Mouse (Mus musculus) left cerebral cortex, postnatal 4 days (tissue): ENCODE results near the gene Upf2. TPM values are rescaled to one million over a fixed set of nuclear protein-coding genes. Genes with fewer than 3 reads are reported as not detected.
"Not testable (repeated sequence)": the region's sequence is repeated elsewhere in the genome, so short reads cannot be mapped to it uniquely, and the experiment has no call there.

Experiments
- DNase-seq: peaks from one replicate; pipeline ENCODE4 v3.0.0-alpha.2; 2022
- intact Hi-C: fragments of 180-260 bp; cut with DNase I; formaldehyde crosslinking; loops from one replicate; pipeline ENCODE4 v1.15.1; 2025
- total RNA-seq, 2 experiments: library from RNA; stranded (reverse); gene quantifications; 2 replicates each; pipeline ENCODE4 v1.2.3; 2021

The Upf2 gene
- total RNA-seq, 2 experiments from 2014 or later, result 16.7 to 19.6 TPM

DNA sequence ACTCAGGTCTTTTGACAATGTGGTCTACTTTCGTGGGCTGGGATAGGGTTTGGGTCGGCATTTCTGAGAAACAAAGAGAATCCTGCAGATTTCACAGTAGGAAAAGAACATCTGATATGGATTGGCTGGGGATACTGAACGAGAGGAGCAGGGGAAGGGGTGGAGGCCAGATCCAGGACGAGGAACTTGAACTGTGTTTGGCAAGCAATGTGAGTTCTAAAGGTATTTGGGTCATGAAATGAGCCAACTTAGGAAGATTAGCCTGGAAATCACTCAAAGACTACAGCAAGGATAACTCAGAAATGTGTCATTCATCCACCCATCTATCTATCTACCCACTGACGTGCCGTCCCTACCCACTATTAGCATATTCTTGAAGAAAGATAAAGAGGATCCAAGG lies 116.1 kb downstream of the Upf2 start:
- intact Hi-C loops, result no loop called here
- DNase-seq, result no peak

DNA sequence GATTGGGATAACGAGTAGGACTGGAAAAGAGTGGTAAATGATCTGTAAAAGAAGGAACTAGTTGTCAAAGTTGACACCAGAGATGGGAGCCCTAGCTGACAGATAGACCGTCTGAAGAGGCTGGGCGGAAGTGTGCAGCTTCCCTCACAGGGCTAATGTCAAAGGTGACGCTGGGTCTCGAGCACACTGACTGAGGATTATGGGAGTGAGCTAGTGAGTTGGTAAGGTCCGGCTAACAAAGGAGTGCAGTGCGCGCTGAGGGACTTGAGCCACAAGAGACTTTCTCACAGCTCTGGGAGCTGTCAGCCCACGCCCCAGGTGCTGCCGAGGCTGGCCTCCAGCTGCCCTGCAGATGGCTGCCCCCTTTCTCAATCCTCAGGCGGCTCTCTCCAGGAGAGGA lies 119.7 kb downstream of the Upf2 start:
- intact Hi-C loops, result no loop called here
- DNase-seq, result no peak

DNA sequence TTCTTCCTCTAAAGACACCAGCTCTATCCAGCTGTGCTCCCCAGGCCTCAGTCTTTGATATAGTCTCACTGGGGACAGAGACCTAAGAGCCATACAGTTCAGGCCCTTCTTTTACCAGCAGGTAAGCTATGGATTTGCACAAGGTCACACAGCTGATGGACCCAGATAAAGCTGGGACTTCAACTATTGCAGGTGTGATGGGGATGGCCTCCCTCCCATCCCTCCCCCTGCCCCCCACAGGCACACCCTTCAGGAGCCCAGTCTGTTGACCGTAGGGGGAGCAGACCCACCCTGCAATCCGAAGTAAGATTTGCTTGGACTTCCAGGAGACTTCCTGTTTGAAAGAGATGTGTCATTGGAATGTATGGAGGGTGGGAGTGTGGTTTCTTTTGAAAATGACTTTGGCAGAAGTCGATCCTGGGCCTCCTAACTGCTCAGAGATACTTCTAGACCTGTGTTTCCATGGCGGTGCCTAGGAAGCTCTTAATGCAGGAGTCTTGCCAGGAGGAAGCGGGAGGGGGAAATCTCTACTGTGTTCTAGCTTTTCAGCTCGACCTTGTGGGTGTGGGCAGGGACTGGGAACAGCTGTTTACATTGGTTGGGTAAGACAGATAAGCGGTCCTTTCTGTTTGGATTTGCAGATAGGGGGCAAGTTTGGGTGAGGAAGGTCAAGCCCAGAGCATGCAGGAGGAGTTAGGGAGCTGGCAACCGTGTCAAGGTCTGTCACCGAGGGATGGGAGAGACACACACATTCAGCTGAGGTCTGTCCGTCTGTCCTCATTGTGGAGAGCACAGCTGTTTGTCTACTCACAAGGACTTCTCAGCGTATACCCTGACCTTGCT lies 120.5 kb downstream of the Upf2 start:
- no peak for DNase-seq
- intact Hi-C loops, result no loop called here

DNA sequence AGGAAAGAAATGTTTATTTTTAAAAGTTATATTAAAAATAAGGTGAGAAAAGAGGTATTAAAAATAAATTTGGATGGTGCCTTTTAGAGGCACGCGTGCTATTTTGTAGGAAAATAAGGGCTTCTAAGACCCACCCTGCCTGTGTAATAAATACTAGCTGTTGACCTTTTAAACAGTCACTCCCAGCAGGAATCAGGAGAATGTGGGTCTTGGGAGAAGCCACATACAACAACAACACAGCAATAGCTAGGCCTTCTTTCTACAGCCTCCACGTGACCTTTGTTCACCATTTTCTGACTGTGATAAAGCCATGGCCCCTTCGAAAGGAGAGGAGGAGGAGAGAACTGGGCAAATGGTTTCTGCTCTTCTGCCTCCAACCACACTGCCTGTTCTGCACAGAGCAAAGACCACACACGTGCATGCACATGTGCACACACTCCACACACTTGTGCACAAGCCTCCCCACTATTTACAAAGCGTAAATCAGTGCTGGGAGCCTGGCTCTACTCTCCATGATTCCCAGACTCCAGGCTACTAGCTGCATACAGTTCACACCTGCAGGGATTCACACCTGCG lies 121.5 kb downstream of the Upf2 start:
- intact Hi-C loops, result no loop called here
- DNase-seq, result no peak

DNA sequence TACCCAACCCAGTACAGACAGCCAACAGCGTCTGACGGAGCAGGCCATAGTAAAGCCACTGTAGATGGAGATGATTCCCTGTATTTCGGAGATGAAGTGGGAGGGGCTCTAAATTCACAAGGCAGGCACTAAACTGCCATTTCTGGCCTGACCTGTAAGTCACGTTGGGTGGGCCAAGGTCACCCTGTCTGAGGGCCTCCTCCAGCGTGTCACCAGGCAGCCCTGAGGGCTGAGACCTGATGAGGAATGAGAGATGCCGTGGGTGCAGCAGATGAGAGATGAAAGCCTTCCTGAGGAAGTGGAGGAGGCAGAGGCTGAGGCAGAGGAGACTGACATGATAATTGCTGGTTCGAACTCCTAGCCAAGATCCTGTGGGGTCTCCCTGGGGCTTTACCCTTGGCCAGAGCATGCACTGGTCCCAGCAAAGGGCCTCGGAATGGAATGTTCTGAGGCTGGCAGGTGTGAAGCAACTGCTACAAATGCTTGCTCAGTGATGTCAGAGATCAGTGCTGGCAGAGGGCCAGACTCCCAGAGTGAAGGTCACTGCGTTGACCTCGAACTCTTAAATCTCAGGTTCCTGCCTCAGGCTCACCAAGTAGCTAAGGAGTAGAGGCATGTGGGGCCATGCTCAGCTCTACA lies 123.7 kb downstream of the Upf2 start:
- peak; percentile 6 for DNase-seq
- intact Hi-C loops, result no loop called here

DNA sequence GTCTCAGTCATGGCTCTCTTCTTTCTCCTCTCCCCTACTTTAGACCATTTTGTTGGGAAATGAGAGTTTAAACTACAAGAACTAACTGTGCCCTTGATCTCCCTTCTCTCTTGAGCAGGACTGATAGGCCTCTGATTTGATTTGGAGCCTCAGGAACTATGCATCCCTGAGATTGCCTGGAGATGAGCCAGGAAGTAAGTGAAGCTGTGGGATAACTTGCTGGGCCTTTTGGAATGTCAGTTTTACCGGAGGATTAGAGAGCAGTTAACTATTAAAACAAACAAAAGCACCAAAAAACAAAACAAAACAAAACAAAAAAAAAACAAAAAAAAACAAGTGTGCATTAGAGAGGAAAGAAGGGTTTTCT lies 124.2 kb downstream of the Upf2 start:
- DNase-seq, result no peak
- intact Hi-C loops, result no loop called here

DNA sequence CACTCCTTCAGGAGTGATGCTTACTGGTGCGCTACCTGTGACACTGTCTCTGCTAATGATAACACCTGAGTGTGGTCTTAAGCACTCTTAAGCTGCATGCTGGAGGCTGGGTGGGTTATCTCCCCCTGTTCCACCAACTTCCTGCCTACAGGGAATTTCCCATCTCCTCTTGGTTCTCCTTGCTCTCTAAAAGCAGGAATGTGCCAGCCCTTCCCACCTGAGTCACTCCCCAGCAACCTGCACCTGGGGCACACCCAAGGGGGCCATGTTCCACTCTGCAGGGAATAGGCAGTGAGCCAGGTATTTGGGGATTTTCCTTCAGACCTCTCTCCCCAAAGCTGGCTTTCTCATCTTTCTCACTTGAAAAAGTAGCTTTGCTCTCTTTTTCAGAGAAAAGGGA lies 128.8 kb downstream of the Upf2 start:
- DNase-seq, result no peak
- intact Hi-C loops, result no loop called here

DNA sequence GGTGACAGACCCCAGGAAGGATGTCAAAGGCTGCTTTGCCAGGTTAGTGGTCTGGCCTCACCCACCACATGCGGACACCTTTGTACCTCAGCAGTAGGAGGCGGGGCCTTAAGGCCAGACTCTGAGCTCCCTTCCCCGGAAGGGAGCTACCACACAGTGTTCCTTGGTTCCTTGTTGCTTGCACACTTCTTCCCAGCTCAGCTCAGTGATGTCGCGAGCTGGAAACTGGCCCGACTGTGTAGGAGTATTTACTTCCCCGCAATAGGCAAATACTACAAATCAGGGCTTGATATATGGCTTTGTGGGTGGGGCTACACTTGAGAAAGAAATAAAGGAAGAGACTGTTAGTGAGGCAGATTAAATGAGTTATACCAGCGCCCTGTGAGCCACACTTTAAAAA lies 129.8 kb downstream of the Upf2 start:
- intact Hi-C loops, result no loop called here
- no peak for DNase-seq

DNA sequence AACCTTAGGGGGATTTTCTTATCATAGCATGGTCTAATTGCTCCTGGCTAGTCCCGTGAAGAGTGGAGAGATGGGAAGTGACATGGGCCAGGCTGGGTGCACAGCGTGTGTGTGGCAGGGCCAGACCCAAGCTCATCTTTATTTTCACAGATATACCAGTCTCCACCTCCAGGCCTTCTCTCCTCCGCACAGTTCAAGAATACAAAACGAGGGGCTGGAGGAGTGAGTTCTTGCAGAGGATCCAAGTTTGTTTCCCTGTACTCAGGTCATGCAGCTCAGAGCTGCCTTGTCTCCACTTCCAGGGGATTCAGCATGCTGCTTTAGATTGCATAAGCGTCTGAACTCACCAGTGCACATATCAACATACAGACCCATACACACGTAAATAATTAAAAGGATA lies 131.3 kb downstream of the Upf2 start:
- DNase-seq, result no peak
- intact Hi-C loops, result no loop called here

DNA sequence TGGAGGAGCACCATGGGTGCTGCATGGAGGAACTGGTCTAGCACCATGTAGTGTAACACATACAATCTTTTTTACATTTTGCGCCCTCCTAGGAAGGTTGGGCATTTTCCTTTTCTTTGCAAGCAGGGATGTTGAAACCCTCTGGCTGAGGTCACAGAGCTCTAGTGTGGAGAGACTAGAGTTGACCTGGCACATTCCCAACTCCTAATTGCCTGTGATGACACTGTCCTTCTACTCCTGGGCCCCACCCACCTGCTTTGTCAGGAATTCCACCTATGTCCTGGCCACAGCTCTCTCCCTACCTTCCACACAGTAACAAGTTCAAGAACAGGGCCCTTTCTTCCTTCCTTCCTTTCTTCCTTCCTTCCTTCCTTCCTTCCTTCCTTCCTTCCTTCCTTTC lies 132.4 kb downstream of the Upf2 start:
- intact Hi-C loops, result no loop called here
- no peak for DNase-seq

DNA sequence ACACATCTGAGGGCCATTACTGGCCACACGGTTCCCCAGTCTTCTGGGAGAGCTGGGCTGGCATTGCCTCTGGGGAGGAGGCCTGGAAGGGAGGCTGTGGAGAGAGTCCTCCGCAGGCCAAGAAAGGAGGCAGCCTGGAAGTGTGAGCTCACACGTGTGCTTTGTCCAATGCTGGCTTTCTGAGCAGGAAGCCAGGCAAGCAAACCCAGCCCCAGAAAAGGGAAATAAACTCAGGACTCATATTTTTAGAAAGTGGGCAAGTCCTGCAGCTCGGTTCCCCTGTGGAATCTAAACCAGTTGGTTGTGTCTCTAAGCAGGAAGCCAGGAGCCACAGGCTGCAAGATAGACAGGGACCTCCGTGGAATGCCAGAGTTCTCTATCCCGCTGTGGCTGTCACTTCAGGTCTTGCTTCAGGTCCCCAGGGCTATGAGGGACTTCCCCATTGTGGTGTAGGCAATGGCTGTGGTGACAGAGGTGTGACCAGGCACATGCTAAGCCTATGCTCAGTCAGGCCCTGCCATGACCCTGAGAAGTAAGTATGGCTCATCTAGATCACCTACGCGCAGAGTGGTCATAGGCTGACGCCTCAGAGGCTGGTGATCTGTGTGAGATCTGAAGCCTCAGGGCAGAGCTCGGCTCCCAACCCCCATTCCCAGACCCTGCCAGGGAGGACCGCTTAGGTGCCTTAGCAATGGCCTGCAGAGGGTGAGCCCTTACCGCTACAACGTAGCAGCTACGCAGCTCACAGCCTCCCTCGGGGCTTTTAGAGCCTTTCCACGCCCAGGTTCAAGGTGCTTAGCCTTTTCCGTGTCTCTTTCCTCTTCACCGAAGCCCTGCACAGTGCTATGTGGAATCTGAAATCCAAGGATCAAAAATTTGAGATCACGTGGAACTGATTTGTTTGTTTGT lies 134.6 kb downstream of the Upf2 start:
- DNase-seq, result no peak
- intact Hi-C loops, result no loop called here

DNA sequence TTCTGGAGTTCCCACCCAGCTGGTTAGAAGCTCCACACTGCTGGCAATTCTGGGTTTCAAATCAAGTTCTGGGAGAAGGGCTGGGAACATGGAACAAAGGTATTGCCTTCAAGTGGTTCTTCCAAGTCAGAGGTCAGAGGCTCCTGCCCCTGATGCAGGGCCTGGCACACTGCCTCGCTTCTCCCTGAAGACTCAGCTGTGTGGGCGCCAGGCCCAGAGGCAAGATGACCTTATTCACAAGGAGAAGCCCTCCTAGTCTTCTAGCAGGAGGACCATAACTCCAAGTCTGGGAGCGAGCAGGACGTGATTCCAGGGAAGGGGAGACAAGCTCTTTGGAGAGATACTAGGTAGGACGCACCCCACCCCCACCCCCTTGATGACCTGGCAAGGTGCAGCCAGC lies 135.9 kb downstream of the Upf2 start:
- intact Hi-C loops, result no loop called here
- no peak for DNase-seq

DNA sequence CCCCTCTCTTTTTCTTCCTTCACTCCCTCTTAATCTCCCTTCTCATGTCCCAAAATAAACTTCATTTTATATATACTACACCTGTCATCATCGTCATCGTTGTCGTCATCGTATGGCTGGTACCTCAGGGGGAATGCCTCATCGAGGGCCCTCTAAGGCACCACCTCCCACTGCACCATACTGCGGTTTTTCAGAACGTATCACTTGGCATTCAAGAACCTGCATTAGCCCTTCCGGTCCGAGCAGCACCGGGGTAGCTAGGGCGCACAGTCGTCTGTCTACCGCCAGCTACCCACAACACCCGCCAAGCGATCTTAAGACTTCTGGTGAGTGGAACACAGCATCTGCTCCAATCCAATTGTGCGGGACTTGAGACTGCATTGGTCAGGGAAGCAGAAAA lies 138.7 kb downstream of the Upf2 start:
- intact Hi-C loops, DNase-seq: not testable (repeated sequence)

DNA sequence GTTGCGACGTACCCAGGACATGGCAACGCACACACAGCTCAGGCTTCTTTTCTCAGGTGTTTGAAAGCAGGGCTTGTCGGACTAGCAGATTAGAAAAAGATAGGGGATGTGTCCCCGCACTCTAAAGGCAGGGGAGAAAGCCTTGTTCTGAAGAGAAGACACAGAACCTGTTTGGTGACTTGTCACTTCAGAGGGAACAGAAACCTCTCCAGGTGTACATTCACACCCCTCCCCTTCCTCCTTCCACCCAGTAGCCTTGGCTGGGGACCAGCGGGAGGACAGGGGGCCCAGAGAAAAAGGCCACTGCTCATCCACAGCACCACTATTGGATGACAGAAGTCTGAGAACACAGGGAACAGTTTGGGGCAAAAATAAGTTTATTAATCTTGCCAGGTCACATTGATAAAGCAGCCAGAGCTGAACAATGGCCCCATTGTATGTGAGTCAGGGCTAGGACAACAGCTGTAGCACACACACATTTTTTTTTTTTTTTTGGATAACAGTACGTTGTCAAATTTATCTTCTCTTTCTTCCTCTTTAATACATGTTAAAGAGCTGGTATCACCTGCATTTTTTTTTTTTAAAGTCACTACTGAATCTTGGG lies 145.9 kb downstream of the Upf2 start:
- no peak for DNase-seq
- intact Hi-C loops, result no loop called here

DNA sequence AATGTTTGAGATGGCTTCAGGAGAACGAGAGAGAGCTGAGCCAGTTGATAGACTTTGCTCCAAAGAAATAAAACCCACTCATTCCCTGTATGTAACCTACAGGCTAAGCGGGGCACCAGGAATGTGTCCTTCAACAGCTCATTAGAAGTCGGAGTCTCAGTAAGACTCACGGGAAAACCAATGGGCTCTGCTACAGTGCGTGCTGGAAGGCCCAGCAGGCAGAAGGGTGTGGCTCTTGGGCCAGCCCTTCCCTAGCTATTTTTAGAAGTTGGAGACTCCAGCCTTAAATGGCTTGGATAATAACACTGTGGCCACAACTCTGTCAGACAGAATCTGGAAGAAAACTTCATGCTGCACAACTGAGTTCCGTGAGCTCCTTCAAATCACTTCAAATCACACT lies 147.7 kb downstream of the Upf2 start:
- intact Hi-C loops, result no loop called here
- no peak for DNase-seq

DNA sequence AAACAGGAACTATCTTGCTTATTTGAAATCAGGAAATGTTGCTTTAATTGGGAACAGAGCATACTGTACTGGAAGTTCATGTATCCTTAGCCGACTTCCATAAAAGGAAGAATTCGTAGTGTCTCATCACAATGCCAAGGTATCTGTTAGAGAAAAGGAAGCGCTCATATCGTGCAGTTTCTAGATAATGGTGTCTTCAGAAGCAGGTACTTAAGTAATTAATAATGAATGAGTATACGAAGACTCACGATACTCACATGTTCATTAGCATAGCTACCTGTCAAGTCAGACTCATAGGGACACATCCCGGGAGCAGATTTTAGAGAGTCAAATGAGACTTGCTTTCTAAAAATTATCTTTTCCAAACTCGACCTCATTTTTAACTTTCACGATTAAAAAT lies 148.2 kb downstream of the Upf2 start:
- intact Hi-C loops, result no loop called here
- no peak for DNase-seq

DNA sequence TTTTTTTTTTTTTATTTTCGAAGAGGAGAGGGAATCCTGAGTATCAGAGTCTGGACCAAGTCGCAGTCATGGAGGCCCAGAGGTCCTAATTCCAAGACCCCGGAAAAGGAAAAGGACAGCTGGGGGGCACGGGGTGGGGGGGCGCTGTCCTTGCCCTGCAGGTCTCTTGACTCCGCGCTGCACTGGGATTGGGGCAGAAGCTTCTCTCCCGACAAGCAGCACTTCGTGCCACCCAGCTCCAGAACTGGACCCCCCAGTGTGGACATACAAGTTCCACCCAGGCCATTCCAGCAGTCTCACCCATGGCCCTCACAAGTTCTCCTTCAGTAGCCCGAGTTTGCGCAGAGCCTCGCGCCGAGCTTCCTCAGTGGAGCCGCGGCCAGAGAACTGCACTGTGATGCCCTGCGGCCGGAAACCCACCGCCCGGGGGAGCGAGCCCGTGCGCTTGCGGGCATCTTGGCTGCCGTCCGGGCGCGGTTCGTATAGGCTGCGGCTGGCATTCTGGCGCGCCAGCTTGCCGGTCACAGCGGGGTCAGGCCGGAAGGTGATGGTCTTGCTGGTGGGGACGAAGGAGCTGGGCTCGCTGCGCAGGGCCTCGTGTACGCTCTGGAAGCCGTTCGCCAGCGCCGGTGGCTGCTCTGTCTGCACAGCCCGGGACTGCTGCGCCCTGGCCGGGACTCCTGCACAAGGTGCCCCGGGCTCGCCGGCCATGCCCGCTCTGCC lies 148.9 kb downstream of the Upf2 start:
- intact Hi-C loops, result no loop called here
- peak; percentile 39 for DNase-seq

DNA sequence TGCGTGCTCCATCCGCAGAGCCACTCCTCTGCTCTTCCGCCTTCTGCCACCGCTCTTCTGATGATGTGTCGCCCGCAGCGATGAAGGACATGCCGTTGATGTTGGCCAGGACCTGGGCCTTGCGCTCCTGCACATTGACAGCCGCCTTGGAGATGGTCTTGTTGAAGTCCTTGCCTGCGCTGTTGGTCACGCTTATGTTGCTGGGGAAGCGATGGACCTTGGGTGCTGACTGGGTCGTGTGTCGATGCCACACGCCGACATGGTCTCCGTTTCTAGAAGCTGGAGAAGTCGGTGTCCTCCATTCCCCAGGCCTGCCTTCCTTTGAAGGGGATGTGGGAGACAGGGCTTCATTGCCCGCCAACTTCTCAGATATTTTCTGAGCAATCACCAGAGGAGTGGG lies 149.5 kb downstream of the Upf2 start:
- intact Hi-C loops, result no loop called here
- DNase-seq, result no peak

DNA sequence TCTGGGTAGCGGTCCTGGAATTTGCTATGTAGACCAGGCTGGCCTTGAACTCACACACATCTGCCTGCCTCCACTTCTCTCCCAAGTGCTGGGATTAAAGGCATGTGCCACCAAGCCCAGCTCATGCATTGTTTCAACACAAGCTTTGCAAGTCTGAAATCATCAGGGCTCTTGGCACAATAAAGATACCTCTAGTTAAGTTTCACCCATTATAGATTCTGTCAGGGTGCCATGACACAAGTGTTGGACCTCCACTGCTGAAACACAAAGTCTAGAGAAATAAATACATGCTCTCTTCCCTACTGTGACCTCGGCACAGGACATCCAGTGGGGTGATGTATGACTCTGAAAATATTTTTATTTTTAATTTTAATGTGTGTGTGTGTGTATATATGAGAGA lies 154.2 kb downstream of the Upf2 start:
- intact Hi-C loops, result no loop called here
- no peak for DNase-seq
